Mouse (Mus musculus) hindbrain, postnatal 0 days (tissue): ENCODE data around the gene Ppp1r3c. TPM values are rescaled to one million over a fixed set of nuclear protein-coding genes. Genes with fewer than 3 reads are reported as not detected.

ENCODE experiments used
- ATAC-seq: fragments of 200-750 bp; cut with Nextera tagmentation; 2 replicates; pipeline ENCODE4 v1.8.0; 2017; ENCODE audit warnings: mild to moderate bottlenecking, moderate TSS enrichment, moderate library complexity
- DNase-seq: peaks from one replicate; pipeline ENCODE4 v3.0.0-alpha.2; 2015; ENCODE audit warnings: low spot score
- H3K27ac ChIP-seq: fragments of 300-500 bp; sonication (generic); 2 replicates; pipeline ENCODE4 v1.5.1; 2014; ENCODE audit warnings: mild to moderate bottlenecking
- H3K27me3 ChIP-seq: fragments of 300-500 bp; sonication (generic); 2 replicates; pipeline ENCODE4 v1.6.1; 2014; ENCODE audit warnings: low read length, mixed read lengths; ENCODE audit not compliant: insufficient read depth
- H3K36me3 ChIP-seq: fragments of 300-500 bp; sonication (generic); 2 replicates; pipeline ENCODE4 v1.6.1; 2014; ENCODE audit warnings: low read length, mixed read lengths; ENCODE audit not compliant: insufficient read depth
- H3K4me1 ChIP-seq: fragments of 300-500 bp; sonication (generic); 2 replicates; pipeline ENCODE4 v1.6.1; 2014; ENCODE audit warnings: antibody characterized with exemption, low read length, mixed read lengths; ENCODE audit not compliant: insufficient read depth
- H3K4me2 ChIP-seq: fragments of 300-500 bp; sonication (generic); 2 replicates; pipeline ENCODE4 v1.6.1; 2014; ENCODE audit warnings: low read depth, mild to moderate bottlenecking, low read length, moderate library complexity, mixed read lengths
- H3K4me3 ChIP-seq: fragments of 300-500 bp; sonication (generic); 2 replicates; pipeline ENCODE4 v1.5.1; 2014; ENCODE audit warnings: low read length
- H3K9ac ChIP-seq: fragments of 300-500 bp; sonication (generic); replicated peaks from 2 replicates; pipeline ENCODE4 v1.6.1; 2014; ENCODE audit warnings: mild to moderate bottlenecking, low read length, moderate library complexity, mixed read lengths
- H3K9me3 ChIP-seq: fragments of 300-500 bp; sonication (generic); 2 replicates; pipeline ENCODE4 v1.6.1; 2016; ENCODE audit warnings: low read length, mixed read lengths
- CTCF ChIP-seq: IDR thresholded peaks from 2 replicates; pipeline ENCODE4 v1.5.1; 2016; ENCODE audit warnings: antibody characterized with exemption, control low read depth, low read depth
- WGBS: fragments of 180-500 bp; shearing (Covaris S2); extraction: QIAGEN DNeasy Blood & Tissue Kit; methylation state at CpG from one replicate; pipeline ENCODE4 v1.1.7; 2014; 5-methylcytosine and 5-hydroxymethylcytosine counted together
- polyA plus RNA-seq: library from polyadenylated mRNA; unstranded; fragments of >200 nt; fragmentation: Nextera tagmentation; extraction: Ambion mirVana; gene quantifications from 2 replicates; pipeline ENCODE4 v1.2.1, GENCODE M21; 2015
- total RNA-seq: library from RNA; depleted of rRNA; stranded (reverse); fragments of >200 nt; gene quantifications from 2 replicates; pipeline ENCODE4 v1.2.3, GENCODE M21; 2014; rRNA removed

Ppp1r3c gene
- total and polyA plus RNA-seq, 2 experiments from 2014 or later: 12.9 to 33.6 TPM

DNA sequence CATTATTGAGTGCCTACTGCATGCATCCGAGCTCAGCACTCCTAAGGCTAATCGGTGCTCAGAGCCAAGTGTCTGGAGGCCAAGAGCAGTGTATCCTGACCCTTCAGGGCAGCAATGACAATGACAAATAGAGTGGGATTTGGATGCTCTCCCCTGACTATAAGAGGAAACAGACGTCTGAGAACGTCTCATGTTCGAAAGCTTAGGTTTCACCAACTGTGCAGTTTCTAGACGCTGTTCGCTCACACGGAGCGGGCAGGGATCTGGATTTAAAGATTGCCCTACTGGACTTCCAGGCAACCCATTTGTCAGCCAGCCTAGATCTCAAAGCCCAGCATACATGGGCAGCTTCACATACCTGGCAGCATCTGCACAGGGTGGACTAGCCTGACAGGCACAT is 49.4 kb downstream of the Ppp1r3c start:
- Histone ChIP-seq H3K4me1 (no peaks in the 10 kb centered on the region), H3K27ac (peak overlapping the region; percentile 65; the same call in 1 of the 2 replicates), H3K4me3 (no peak overlapping the region), H3K4me2 (no peak overlapping the region), H3K9ac (no peak overlapping the region), H3K36me3 (no peaks in the 10 kb centered on the region), H3K9me3 (no peaks in the 10 kb centered on the region), H3K27me3 (no peaks in the 10 kb centered on the region)
- DNase-seq: no peak
- no peak for TF ChIP-seq CTCF
- ATAC-seq: no peak
- 81% methylated on average over 9 of the region's 9 CpGs for WGBS

DNA sequence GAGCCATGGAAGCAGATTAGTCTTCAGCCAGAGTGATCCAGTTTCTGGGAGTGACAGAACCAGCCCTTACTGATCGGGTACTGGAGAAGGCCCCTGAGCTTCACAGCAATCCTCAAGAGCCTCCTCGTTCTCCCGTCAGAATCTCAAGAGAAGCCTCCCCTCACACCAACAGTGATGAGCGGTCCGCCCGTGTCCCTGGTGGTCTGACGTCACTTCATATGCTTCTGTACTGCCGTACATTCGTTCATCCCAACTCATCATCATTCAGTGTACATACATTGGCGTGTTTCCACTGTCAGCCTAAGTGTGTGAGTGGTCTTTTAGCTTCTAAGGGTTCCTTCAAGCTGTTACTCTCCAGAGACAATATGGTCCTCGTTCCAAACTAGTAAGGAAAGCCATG is 50.4 kb downstream of the Ppp1r3c start:
- ATAC-seq (no peak), DNase-seq (no peak)
- Histone ChIP-seq H3K4me2 (no peak overlapping the region), H3K9ac (no peak overlapping the region), H3K9me3 (no peaks in the 10 kb centered on the region), H3K27ac (no peak overlapping the region), H3K36me3 (no peaks in the 10 kb centered on the region), H3K4me3 (no peak overlapping the region), H3K27me3 (no peaks in the 10 kb centered on the region), H3K4me1 (no peaks in the 10 kb centered on the region)
- no peak for TF ChIP-seq CTCF
- WGBS: 84% methylated on average over 11 of the region's 11 CpGs

DNA sequence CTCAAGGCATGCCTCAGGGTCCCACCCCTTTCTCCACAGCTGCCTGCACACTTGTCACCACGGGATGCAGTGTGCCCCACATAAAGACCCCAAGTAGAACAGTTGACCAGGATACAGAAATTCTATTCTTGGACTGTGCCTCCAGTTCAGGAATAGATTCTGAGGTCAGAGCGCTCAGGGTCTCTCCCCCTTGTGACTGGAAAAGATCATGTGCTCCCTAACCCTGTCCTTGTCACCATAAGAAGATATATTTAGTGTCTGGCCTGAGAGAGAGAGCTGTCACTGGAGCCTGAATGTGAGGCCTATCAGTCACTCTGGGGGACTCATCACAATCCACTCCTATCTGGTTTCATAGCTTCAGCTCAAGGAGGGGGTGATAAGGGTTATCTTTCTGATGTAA is 53.9 kb downstream of the Ppp1r3c start:
- 74% methylated on average over 2 of the region's 2 CpGs for WGBS

More for the DNA sequence above, 53.9 kb downstream of the Ppp1r3c start:
- H3K36me3 ChIP-seq: no peaks in the 10 kb centered on the region
- H3K9me3 ChIP-seq: no peaks in the 10 kb centered on the region
- H3K4me2 ChIP-seq: no peak overlapping the region
- TF ChIP-seq CTCF: no peak
- H3K27ac ChIP-seq: no peak overlapping the region
- no peak overlapping the region for H3K4me3 ChIP-seq
- H3K9ac ChIP-seq: no peak overlapping the region
- no peaks in the 10 kb centered on the region for H3K27me3 ChIP-seq
- DNase-seq: no peak
- H3K4me1 ChIP-seq: peaks cover 9% of the 10 kb centered on the region
- ATAC-seq: no peak

Other genes starting within 250 kb of the Ppp1r3c start
- gene Hectd2, start 182.0 kb downstream of the Ppp1r3c start, total RNA-seq: 14.0 and 20.7 TPM in 2 replicates
- 6.7 and 7.7 TPM in 2 replicates for gene Hectd2, start 182.0 kb downstream of the Ppp1r3c start, polyA plus RNA-seq
- 128 and 138 TPM in 2 replicates for gene Tnks2, start 97.6 kb upstream of the Ppp1r3c start, total RNA-seq
- gene Tnks2, start 97.6 kb upstream of the Ppp1r3c start, polyA plus RNA-seq: 26.1 and 28.7 TPM in 2 replicates
- 19.8 and 34.5 TPM in 2 replicates for gene Fgfbp3, start 183.0 kb upstream of the Ppp1r3c start, total RNA-seq
- 26.4 and 27.7 TPM in 2 replicates for gene Fgfbp3, start 183.0 kb upstream of the Ppp1r3c start, polyA plus RNA-seq
- 16.9 and 17.1 TPM in 2 replicates for gene Btaf1, start 189.4 kb upstream of the Ppp1r3c start, total RNA-seq
- 3.5 TPM in 2 replicates for gene Btaf1, start 189.4 kb upstream of the Ppp1r3c start, polyA plus RNA-seq